Mouse (Mus musculus) heart, postnatal 0 days (tissue): Measurements from ENCODE around the gene Rpa2.

Source experiments
- CTCF ChIP-seq: IDR thresholded peaks from 2 replicates; pipeline ENCODE4 v1.5.1; 2016; ENCODE audit warnings: antibody characterized with exemption, control low read depth, low read depth
- EP300 ChIP-seq: IDR thresholded peaks from 2 replicates; pipeline ENCODE4 v1.6.1; 2016; ENCODE audit warnings: antibody characterized with exemption, low read depth

- TF ChIP-seq CTCF (no peak), EP300 (no peak)
Measured at GRCm38 (mm10) chr4:132818442-132818841, 50.3 kb downstream of the Rpa2 start.
